Mouse (Mus musculus): ENCODE results near the gene Maml2.

The Maml2 gene

GRCm38 (mm10) chr9:13491854-13492620 is 194.3 kb downstream of the Maml2 start:
- no peak for DNase-seq (ENCODE audit: low read depth, low spot score)

- no peak for DNase-seq (ENCODE audit: low read depth, low spot score)
Observed at GRCm38 (mm10) chr9:13492807-13493206, 195.1 kb downstream of the Maml2 start.

- no peak for DNase-seq (ENCODE audit: low read depth, low spot score)
Observed at GRCm38 (mm10) chr9:13493746-13494145, 196.0 kb downstream of the Maml2 start.

GRCm38 (mm10) chr9:13495530-13495929 is 197.8 kb downstream of the Maml2 start:
- no peak for DNase-seq (ENCODE audit: low read depth, low spot score)

GRCm38 (mm10) chr9:13497016-13497415 is 199.3 kb downstream of the Maml2 start:
- DNase-seq (ENCODE audit: low read depth, low spot score): no peak

GRCm38 (mm10) chr9:13497690-13498333 is 200.1 kb downstream of the Maml2 start:
- DNase-seq (ENCODE audit: low read depth, low spot score): no peak

GRCm38 (mm10) chr9:13500045-13500444 is 202.3 kb downstream of the Maml2 start:
- DNase-seq (ENCODE audit: low read depth, low spot score): no peak

- DNase-seq (ENCODE audit: low read depth, low spot score): no peak
Observed at GRCm38 (mm10) chr9:13505024-13505423, 207.3 kb downstream of the Maml2 start.

- peak; percentile 76 for DNase-seq (ENCODE audit: low read depth, low spot score)
Observed at GRCm38 (mm10) chr9:13506956-13507821, 209.4 kb downstream of the Maml2 start.

- DNase-seq (ENCODE audit: low read depth, low spot score): no peak
Observed at GRCm38 (mm10) chr9:13507822-13508188, 210.0 kb downstream of the Maml2 start.

- DNase-seq (ENCODE audit: low read depth, low spot score): no peak
Observed at GRCm38 (mm10) chr9:13509751-13510150, 212.0 kb downstream of the Maml2 start.

- no peak for DNase-seq (ENCODE audit: low read depth, low spot score)
Observed at GRCm38 (mm10) chr9:13510621-13511369, 213.0 kb downstream of the Maml2 start.

GRCm38 (mm10) chr9:13513135-13513534 is 215.4 kb downstream of the Maml2 start:
- no peak for DNase-seq (ENCODE audit: low read depth, low spot score)

- DNase-seq (ENCODE audit: low read depth, low spot score): no peak
Observed at GRCm38 (mm10) chr9:13514435-13514834, 216.7 kb downstream of the Maml2 start.

GRCm38 (mm10) chr9:13515976-13516375 is 218.2 kb downstream of the Maml2 start:
- DNase-seq (ENCODE audit: low read depth, low spot score): no peak

- DNase-seq (ENCODE audit: low read depth, low spot score): no peak
Observed at GRCm38 (mm10) chr9:13518031-13518430, 220.3 kb downstream of the Maml2 start.

- no peak for DNase-seq (ENCODE audit: low read depth, low spot score)
Observed at GRCm38 (mm10) chr9:13518441-13518971, 220.7 kb downstream of the Maml2 start.

GRCm38 (mm10) chr9:13522061-13522820 is 224.5 kb downstream of the Maml2 start:
- DNase-seq (ENCODE audit: low read depth, low spot score): no peak

- no peak for DNase-seq (ENCODE audit: low read depth, low spot score)
Observed at GRCm38 (mm10) chr9:13523046-13523445, 225.3 kb downstream of the Maml2 start.

GRCm38 (mm10) chr9:13525075-13525474 is 227.3 kb downstream of the Maml2 start:
- DNase-seq (ENCODE audit: low read depth, low spot score): no peak
